Mouse (Mus musculus) hindbrain, embryonic 12.5 days (tissue): ENCODE measurements around the gene Epha4. TPM values are rescaled to one million over a fixed set of nuclear protein-coding genes. Genes with fewer than 3 reads are reported as not detected.

ENCODE experiments used
- ATAC-seq: fragments of 200-750 bp; cut with Nextera tagmentation; 2 replicates; pipeline ENCODE4 v1.8.0; 2017; ENCODE audit warnings: moderate TSS enrichment; ENCODE audit not compliant: low FRiP score
- H3K27ac ChIP-seq: fragments of 300-500 bp; sonication (generic); 2 replicates; pipeline ENCODE4 v1.5.1; 2016; ENCODE audit warnings: mild to moderate bottlenecking
- H3K27me3 ChIP-seq: fragments of 300-500 bp; sonication (generic); 2 replicates; pipeline ENCODE4 v1.6.1; 2016; ENCODE audit warnings: mild to moderate bottlenecking
- H3K36me3 ChIP-seq: fragments of 300-500 bp; sonication (generic); 2 replicates; pipeline ENCODE4 v1.6.1; 2016; ENCODE audit warnings: mild to moderate bottlenecking
- H3K4me1 ChIP-seq: fragments of 300-500 bp; sonication (generic); 2 replicates; pipeline ENCODE4 v1.6.1; 2016
- H3K4me2 ChIP-seq: fragments of 300-500 bp; sonication (generic); replicated peaks from 2 replicates; pipeline ENCODE4 v1.6.1; 2016; ENCODE audit warnings: mild to moderate bottlenecking
- H3K4me3 ChIP-seq: fragments of 300-500 bp; sonication (generic); 2 replicates; pipeline ENCODE4 v1.5.1; 2016; ENCODE audit warnings: mild to moderate bottlenecking
- H3K9ac ChIP-seq: fragments of 300-500 bp; sonication (generic); 2 replicates; pipeline ENCODE4 v1.6.1; 2016; ENCODE audit warnings: mild to moderate bottlenecking, moderate library complexity
- H3K9me3 ChIP-seq: fragments of 300-500 bp; sonication (generic); replicated peaks from 2 replicates; pipeline ENCODE4 v1.6.1; 2016; ENCODE audit warnings: mild to moderate bottlenecking
- WGBS: fragments of 180-500 bp; shearing (Covaris S2); methylation state at CpG from one replicate; pipeline ENCODE4 v1.1.7; 2016; 5-methylcytosine and 5-hydroxymethylcytosine counted together
- polyA plus RNA-seq: library from polyadenylated mRNA; unstranded; fragments of >200 nt; fragmentation: Nextera tagmentation; extraction: Ambion mirVana; gene quantifications from 2 replicates; pipeline ENCODE4 v1.2.1, GENCODE M21; 2016

The Epha4 gene
- polyA plus RNA-seq, 1 experiment from 2014 or later = 34.5 TPM

- Histone ChIP-seq H3K27me3 (no peaks in the 10 kb centered on the region), H3K27ac (no peak overlapping the region), H3K9me3 (no peaks in the 10 kb centered on the region), H3K4me2 (no peak overlapping the region), H3K4me1 (0 out of 2 replicates have a peak, but pooled peaks cover 4% of the 10 kb centered on the region), H3K4me3 (no peak overlapping the region), H3K9ac (no peak overlapping the region), H3K36me3 (no peaks in the 10 kb centered on the region)
- 86% methylated on average over 3 of the region's 3 CpGs for WGBS
- no peak for ATAC-seq
Observed at GRCm38 (mm10) chr1:77451541-77451940, 63.3 kb downstream of the Epha4 start.

GRCm38 (mm10) chr1:77450201-77450600 lies 64.7 kb downstream of the Epha4 start:
- no peak overlapping the region for H3K4me2 ChIP-seq
- H3K4me1 ChIP-seq = peaks cover 12% of the 10 kb centered on the region; the same call in 1 of the 2 replicates
- no peaks in the 10 kb centered on the region for H3K9me3 ChIP-seq
- WGBS = 71% methylated on average over 3 of the region's 3 CpGs
- H3K27me3 ChIP-seq = no peaks in the 10 kb centered on the region
- ATAC-seq = no peak
- no peak overlapping the region for H3K27ac ChIP-seq
- no peak overlapping the region for H3K9ac ChIP-seq
- no peaks in the 10 kb centered on the region for H3K36me3 ChIP-seq
- no peak overlapping the region for H3K4me3 ChIP-seq

DNA sequence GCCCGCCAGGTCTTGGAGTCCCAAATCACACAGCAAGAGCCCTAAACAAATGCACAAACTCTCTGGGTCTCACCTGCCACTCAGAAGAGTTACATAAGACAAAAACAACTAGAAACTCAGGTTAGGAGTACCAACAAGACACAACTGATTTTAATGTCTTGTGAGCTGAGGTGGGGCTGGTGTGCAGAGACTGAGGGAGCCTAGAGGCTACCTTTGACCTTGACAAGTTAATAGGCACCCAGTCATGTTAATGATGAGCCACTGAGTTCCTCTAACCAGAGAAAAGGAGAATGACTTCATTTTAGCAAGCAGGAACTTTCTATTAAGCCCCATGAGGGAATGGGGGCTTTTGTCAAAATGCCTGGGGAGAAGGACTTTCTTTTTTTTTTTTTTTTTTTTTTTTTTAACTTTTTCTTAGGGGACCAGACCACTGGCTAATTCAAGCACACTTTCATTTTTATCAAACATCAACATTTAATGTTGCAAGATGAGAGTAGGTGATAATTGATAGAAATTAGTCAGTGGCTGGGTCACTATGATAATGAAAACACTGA lies 67.8 kb downstream of the Epha4 start:
- Histone ChIP-seq H3K27me3 (no peaks in the 10 kb centered on the region), H3K4me1 (peaks cover 25% of the 10 kb centered on the region), H3K4me2 (no peak overlapping the region), H3K36me3 (peaks cover 5% of the 10 kb centered on the region; the same call in 1 of the 2 replicates), H3K9me3 (no peaks in the 10 kb centered on the region), H3K27ac (no peak overlapping the region), H3K4me3 (no peak overlapping the region), H3K9ac (no peak overlapping the region)
- ATAC-seq = no peak
- 81% methylated on average over 1 of the region's 1 CpGs for WGBS

DNA sequence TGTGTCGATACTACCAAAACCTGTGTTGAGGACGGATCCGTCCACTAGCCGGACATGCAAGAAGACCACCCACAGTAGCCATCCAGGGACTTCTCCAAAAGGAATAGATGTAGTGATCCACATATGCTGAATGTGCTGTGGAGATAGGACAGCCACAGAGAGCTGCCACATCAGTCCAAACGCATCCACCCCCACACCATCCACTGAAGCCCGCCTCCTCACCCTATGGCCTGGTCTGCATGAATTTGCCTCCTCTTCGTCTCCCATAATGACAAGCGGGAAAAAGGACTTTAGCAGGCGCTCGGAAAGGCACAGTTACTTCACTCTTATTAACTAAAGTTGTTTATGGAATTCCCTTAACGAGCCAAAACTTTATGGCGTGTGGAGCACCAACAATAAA lies 68.5 kb downstream of the Epha4 start:
- ATAC-seq = no peak
- Histone ChIP-seq H3K9me3 (no peaks in the 10 kb centered on the region), H3K4me2 (no peak overlapping the region), H3K27ac (no peak overlapping the region), H3K9ac (no peak overlapping the region), H3K4me1 (peaks cover 32% of the 10 kb centered on the region), H3K4me3 (no peak overlapping the region), H3K36me3 (peaks cover 5% of the 10 kb centered on the region; the same call in 1 of the 2 replicates), H3K27me3 (no peaks in the 10 kb centered on the region)
- 67% methylated on average over 12 of the region's 12 CpGs for WGBS

DNA sequence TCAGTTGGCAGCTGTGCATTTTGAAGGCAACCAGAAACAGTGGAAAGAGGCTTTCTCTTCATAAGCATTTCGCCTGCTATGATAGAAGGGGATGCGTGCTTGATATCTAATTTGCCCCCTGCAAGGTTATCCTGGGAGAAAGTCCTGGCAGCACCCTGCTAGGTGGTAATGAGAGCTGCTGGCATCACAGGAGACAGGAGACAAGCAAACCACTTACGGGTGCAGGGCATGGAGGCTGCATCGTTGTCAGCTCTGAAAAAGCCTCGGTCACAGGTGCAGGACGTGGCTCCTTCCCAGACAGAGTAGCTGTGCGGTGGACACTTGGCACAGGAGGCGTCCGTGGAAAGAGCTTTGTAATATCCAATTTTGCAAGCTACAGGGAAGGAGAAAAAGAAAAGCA lies 70.2 kb downstream of the Epha4 start:
- H3K4me2 ChIP-seq = no peak overlapping the region
- H3K27ac ChIP-seq = peak overlapping the region; percentile 58; the same call in 1 of the 2 replicates
- H3K4me3 ChIP-seq = no peak overlapping the region
- peaks cover 5% of the 10 kb centered on the region; the same call in 1 of the 2 replicates for H3K36me3 ChIP-seq
- ATAC-seq = no peak
- 79% methylated on average over 9 of the region's 9 CpGs for WGBS
- no peak overlapping the region for H3K9ac ChIP-seq
- H3K27me3 ChIP-seq = no peaks in the 10 kb centered on the region
- H3K9me3 ChIP-seq = no peaks in the 10 kb centered on the region
- H3K4me1 ChIP-seq = peaks cover 44% of the 10 kb centered on the region

DNA sequence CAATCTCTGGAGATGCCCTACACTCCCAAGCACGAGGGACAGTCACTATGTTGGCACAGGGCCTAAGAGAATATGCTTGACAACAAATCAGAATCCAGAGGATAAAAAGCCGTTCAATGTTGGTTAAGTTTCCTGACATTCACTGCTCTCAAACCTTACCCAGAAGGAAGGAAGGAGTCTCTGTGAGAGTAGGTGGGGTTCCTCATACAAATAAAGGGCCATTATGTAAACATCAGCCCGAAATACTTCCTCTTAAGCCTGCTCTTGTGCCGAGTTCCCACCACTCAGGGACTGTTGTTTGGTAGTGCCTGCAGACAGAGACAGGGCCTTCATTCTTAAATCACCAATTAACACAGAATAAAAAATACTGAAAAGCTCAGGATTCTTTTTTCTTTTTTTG lies 72.9 kb downstream of the Epha4 start:
- Histone ChIP-seq H3K9ac (no peak overlapping the region), H3K4me2 (no peak overlapping the region), H3K27ac (no peak overlapping the region), H3K9me3 (no peaks in the 10 kb centered on the region), H3K27me3 (no peaks in the 10 kb centered on the region), H3K4me3 (no peak overlapping the region), H3K4me1 (peaks cover 51% of the 10 kb centered on the region), H3K36me3 (peaks cover 5% of the 10 kb centered on the region; the same call in 1 of the 2 replicates)
- no peak for ATAC-seq
- 7% methylated on average over 4 of the region's 4 CpGs for WGBS

- H3K36me3 ChIP-seq = peaks cover 5% of the 10 kb centered on the region; the same call in 1 of the 2 replicates
- peaks cover 52% of the 10 kb centered on the region for H3K4me1 ChIP-seq
- no peak for ATAC-seq
- no peak overlapping the region for H3K4me3 ChIP-seq
- 9% methylated on average over 4 of the region's 4 CpGs for WGBS
- H3K27ac ChIP-seq = 0 out of 2 replicates have a peak overlapping the region, but pooled peaks have one; percentile 7
- H3K4me2 ChIP-seq = no peak overlapping the region
- H3K9ac ChIP-seq = no peak overlapping the region
- H3K27me3 ChIP-seq = no peaks in the 10 kb centered on the region
- H3K9me3 ChIP-seq = no peaks in the 10 kb centered on the region
Observed at GRCm38 (mm10) chr1:77441401-77441800, 73.5 kb downstream of the Epha4 start.

DNA sequence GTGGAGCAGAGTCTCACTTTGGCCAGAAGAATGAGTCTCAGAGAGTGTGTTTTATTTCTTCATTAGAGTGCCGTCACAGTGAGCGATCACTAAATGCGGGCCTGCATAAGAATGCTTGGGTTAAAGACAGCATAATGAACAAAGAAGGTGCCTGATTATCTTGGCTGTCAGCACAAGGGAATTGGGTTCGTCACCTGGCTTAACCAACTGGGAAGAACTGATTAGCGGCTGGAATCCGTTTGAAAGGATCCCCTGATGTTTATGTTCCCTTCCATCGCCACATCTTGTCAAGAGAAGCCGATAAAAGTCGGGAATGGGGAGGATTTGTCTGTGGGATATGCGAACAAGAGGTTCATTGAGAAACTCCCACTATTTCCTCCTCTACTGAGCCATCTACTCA lies 74.4 kb downstream of the Epha4 start:
- no peak for ATAC-seq
- Histone ChIP-seq H3K4me2 (no peak overlapping the region), H3K9me3 (no peaks in the 10 kb centered on the region), H3K4me1 (peaks cover 52% of the 10 kb centered on the region), H3K9ac (no peak overlapping the region), H3K36me3 (peaks cover 5% of the 10 kb centered on the region; the same call in 1 of the 2 replicates), H3K4me3 (no peak overlapping the region), H3K27me3 (no peaks in the 10 kb centered on the region), H3K27ac (peak overlapping the region; percentile 30)
- WGBS = 8% methylated on average over 10 of the region's 10 CpGs

DNA sequence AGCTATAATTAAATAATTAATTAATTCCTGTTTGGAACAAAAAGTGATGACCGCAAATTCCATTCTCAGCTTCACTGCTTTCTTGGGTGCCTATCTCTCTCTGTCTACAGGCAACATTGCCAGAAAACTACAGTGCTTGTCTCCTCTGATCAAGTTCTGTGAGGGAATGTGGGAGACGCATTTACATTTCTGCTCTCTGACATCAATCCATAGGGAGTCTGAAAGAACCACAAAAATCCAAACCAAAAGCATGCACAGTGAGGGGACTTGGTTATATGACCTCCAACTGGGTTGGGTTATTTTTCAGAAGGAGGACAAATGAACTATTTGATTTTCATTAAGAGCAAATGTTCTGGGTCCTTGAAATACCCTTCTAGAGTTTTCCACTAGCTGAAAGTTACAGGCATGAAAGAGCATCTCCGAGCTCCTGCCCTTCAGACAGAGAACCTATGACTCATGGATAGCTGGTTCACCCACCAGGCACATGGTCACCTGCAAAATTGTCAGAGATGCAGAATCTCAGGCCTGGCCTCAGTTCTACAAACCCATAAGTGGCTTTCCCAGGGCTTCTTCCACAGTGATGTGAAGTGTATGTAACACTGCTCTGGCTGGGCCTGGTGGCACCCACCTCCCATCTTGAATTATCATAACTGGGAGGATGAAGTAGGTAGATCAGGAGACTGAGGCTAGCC lies 75.4 kb downstream of the Epha4 start:
- Histone ChIP-seq H3K4me2 (no peak overlapping the region), H3K9me3 (no peaks in the 10 kb centered on the region), H3K36me3 (peaks cover 5% of the 10 kb centered on the region; the same call in 1 of the 2 replicates), H3K27ac (no peak overlapping the region), H3K9ac (no peak overlapping the region), H3K4me3 (no peak overlapping the region), H3K27me3 (no peaks in the 10 kb centered on the region), H3K4me1 (peaks cover 47% of the 10 kb centered on the region)
- no peak for ATAC-seq
- 70% methylated on average over 3 of the region's 3 CpGs for WGBS

GRCm38 (mm10) chr1:77438639-77439038 lies 76.2 kb downstream of the Epha4 start:
- Histone ChIP-seq H3K27me3 (no peaks in the 10 kb centered on the region), H3K4me1 (peaks cover 42% of the 10 kb centered on the region), H3K9me3 (no peaks in the 10 kb centered on the region), H3K36me3 (peaks cover 5% of the 10 kb centered on the region; the same call in 1 of the 2 replicates), H3K27ac (no peak overlapping the region), H3K9ac (no peak overlapping the region), H3K4me3 (no peak overlapping the region), H3K4me2 (no peak overlapping the region)
- ATAC-seq = no peak
- WGBS = 65% methylated on average over 4 of the region's 4 CpGs

DNA sequence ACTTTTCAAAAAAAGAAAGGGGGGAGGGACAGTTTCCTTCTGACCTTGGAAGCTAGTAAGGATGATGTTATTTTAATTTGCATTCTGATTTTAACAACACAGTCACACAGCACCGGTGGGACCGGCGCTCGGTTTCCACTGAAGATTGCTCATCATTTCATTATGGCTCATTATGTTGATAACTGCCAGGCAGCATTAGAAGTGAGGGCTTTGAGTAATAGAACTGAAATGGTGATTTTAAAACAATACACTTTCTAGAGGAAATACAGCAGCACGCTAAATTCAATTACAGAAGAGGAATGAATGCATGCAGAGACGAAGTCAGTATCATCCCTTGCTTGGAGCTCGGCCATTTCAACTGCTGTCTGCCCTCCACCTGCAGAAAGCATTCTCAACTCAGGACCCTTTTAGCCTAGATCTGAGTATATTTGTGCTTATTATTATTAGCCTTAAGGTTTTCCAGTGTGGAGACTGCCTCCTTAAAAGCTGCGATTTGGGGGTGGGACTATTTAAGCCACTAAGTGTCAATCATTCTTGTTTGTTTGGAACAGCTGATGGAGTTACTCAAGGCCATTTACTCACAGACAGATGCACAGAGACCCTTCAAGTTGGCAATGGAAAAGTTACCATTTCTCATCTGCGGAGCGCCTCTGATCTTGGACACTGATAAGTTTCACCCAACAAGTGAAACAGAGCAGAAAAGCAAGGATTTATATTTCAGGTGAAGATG lies 76.8 kb downstream of the Epha4 start:
- peaks cover 4% of the 10 kb centered on the region; the same call in 1 of the 2 replicates for H3K36me3 ChIP-seq
- H3K4me3 ChIP-seq = no peak overlapping the region
- H3K27me3 ChIP-seq = no peaks in the 10 kb centered on the region
- H3K4me2 ChIP-seq = no peak overlapping the region
- no peak overlapping the region for H3K9ac ChIP-seq
- H3K27ac ChIP-seq = no peak overlapping the region
- no peaks in the 10 kb centered on the region for H3K9me3 ChIP-seq
- WGBS = 67% methylated on average over 10 of the region's 10 CpGs
- ATAC-seq = no peak
- peaks cover 42% of the 10 kb centered on the region for H3K4me1 ChIP-seq

DNA sequence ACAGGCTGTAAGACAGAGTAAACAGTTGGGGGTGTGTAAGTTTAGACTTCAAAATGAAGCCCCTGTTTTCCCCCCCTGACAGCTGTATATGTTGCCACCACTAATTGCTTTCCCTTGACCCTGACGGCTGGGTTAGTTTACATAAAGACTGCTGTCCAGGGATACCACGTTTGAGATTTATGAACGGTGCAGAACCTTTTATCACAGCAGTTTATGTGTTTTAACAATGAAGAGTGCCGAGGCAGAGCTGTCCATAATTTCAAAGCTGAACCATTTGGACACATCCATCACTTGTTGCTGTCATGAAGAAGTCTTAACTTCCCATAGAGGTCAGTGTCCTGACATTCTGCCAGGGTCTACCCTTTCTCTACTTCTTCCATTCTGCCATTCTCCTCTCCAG lies 79.8 kb downstream of the Epha4 start:
- no peak overlapping the region for H3K4me2 ChIP-seq
- no peak overlapping the region for H3K4me3 ChIP-seq
- H3K9me3 ChIP-seq = no peaks in the 10 kb centered on the region
- H3K9ac ChIP-seq = no peak overlapping the region
- WGBS = 15% methylated on average over 4 of the region's 4 CpGs
- ATAC-seq = no peak
- peaks cover 21% of the 10 kb centered on the region for H3K4me1 ChIP-seq
- H3K27ac ChIP-seq = no peak overlapping the region
- H3K27me3 ChIP-seq = no peaks in the 10 kb centered on the region
- no peaks in the 10 kb centered on the region for H3K36me3 ChIP-seq
